Mouse (Mus musculus) stomach, postnatal 0 days (tissue): ENCODE measurements around the gene Nxt1.

Experiments used
- CTCF ChIP-seq: IDR thresholded peaks from 2 replicates; pipeline ENCODE4 v1.5.1; 2016; ENCODE audit warnings: antibody characterized with exemption, low read depth, mild to moderate bottlenecking, moderate library complexity
- EP300 ChIP-seq: optimal IDR thresholded peaks from 2 replicates; pipeline ENCODE3; 2016; ENCODE audit warnings: antibody characterized with exemption

- TF ChIP-seq EP300 (no peak), CTCF (no peak)
Measured at GRCm38 (mm10) chr2:148650587-148651357, 21.6 kb upstream of the Nxt1 start.
